Mouse (Mus musculus) liver, adult 2 months (tissue): ENCODE data around the gene Usp21. TPM values are rescaled to one million over a fixed set of nuclear protein-coding genes. Genes with fewer than 3 reads are reported as not detected.
A peak's percentile ranks its signal among the peaks of the same experiment; 100 is the strongest.
"Not testable (repeated sequence)": the region's sequence is repeated elsewhere in the genome, so short reads cannot be mapped to it uniquely, and the experiment has no call there.

Experiments used
- DNase-seq: peaks from one replicate; pipeline ENCODE4 v3.0.0-alpha.2; 2011; ENCODE audit warnings: low read depth, low spot score; ENCODE audit errors: extremely low read depth
- H3K27ac ChIP-seq: fragments of 200-500 bp; replicated peaks from 2 replicates; pipeline ENCODE4 v1.5.1; 2012; ENCODE audit warnings: low read depth, mild to moderate bottlenecking, control low read depth, inconsistent platforms, low read length; ENCODE audit not compliant: insufficient read depth
- H3K27me3 ChIP-seq: fragments of 200-500 bp; 2 replicates; pipeline ENCODE4 v1.6.1; 2012; ENCODE audit warnings: mild to moderate bottlenecking, moderate library complexity, low read length, inconsistent platforms; ENCODE audit not compliant: control insufficient read depth, insufficient read depth
- H3K36me3 ChIP-seq: fragments of 200-500 bp; 2 replicates; pipeline ENCODE4 v1.6.1; 2012; ENCODE audit warnings: low read length, inconsistent platforms; ENCODE audit not compliant: control insufficient read depth, insufficient read depth
- H3K4me1 ChIP-seq: fragments of 200-500 bp; 2 replicates; pipeline ENCODE4 v1.6.1; 2011; ENCODE audit warnings: low read length; ENCODE audit not compliant: control insufficient read depth, insufficient read depth
- H3K4me3 ChIP-seq: fragments of 200-500 bp; 2 replicates; pipeline ENCODE4 v1.5.1; 2011; ENCODE audit warnings: low read depth, mild to moderate bottlenecking, control low read depth, low read length, moderate library complexity; ENCODE audit not compliant: insufficient read depth
- H3K79me2 ChIP-seq: fragments of 200-500 bp; 2 replicates; pipeline ENCODE4 v1.6.1; 2012; ENCODE audit warnings: inconsistent platforms, mild to moderate bottlenecking, low read length, moderate library complexity; ENCODE audit not compliant: control insufficient read depth, insufficient read depth
- H3K9ac ChIP-seq: fragments of 200-500 bp; 2 replicates; pipeline ENCODE4 v1.6.1; 2012; ENCODE audit warnings: low read depth, mild to moderate bottlenecking, control low read depth, inconsistent platforms, low read length
- CTCF ChIP-seq: fragments of 200-500 bp; IDR thresholded peaks from 2 replicates; pipeline ENCODE4 v1.5.1; 2011; ENCODE audit warnings: low read depth, low read length, control low read depth
- POLR2A ChIP-seq: fragments of 200-500 bp; IDR thresholded peaks from 2 replicates; pipeline ENCODE4 v1.6.1; 2011; ENCODE audit warnings: low read length, control low read depth; ENCODE audit not compliant: insufficient read depth; ENCODE audit errors: extremely low read depth
- WGBS: fragments of 180-500 bp; shearing (Covaris S2); methylation state at CpG from one replicate; pipeline ENCODE4 v1.1.7; 2018; 5-methylcytosine and 5-hydroxymethylcytosine counted together
- polyA plus RNA-seq: library from polyadenylated mRNA; depleted of rRNA; stranded (reverse); fragments of >200 nt; gene quantifications from 2 replicates; pipeline ENCODE4 v1.2.3, GENCODE M21; 2012
- total RNA-seq: library from RNA; depleted of rRNA; stranded (reverse); fragments of >200 nt; gene quantifications from 2 replicates; pipeline ENCODE4 v1.2.3, GENCODE M21; 2014

The Usp21 gene
- total and polyA plus RNA-seq, 2 experiments: 4.3 to 23.8 TPM

DNA sequence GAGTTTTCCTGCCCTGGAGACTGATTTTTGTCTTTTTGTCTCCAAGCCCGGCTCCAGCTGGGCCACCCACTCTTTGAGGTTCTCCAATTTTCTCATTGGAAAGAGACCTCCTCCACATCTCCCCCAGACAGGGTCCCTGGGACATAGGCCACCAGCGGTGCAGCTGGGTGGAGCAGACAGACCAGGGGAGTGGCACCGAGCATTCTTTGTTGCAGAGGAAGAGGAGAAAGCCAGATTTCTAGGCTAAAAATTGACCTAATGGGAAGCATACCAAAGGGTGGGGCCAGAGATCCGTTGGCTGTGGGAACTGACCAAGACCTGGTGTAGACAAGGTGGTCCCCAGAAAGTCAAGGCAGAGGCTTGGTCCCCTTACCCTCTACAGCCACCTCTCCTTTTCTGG is 39.9 kb downstream of the Usp21 start:
- H3K27ac ChIP-seq: peak overlapping the region; percentile 72
- DNase-seq: no peak
- H3K79me2 ChIP-seq: peaks cover 9% of the 10 kb centered on the region; the same call in 1 of the 2 replicates
- H3K9ac ChIP-seq: no peak overlapping the region
- WGBS: 25% methylated on average over 4 of the region's 4 CpGs
- peaks cover 10% of the 10 kb centered on the region for H3K4me1 ChIP-seq
- no peak overlapping the region for H3K4me3 ChIP-seq
- H3K27me3 ChIP-seq: no peaks in the 10 kb centered on the region
- peaks cover 8% of the 10 kb centered on the region for H3K36me3 ChIP-seq
- TF ChIP-seq POLR2A: no peak
- TF ChIP-seq CTCF: no peak

DNA sequence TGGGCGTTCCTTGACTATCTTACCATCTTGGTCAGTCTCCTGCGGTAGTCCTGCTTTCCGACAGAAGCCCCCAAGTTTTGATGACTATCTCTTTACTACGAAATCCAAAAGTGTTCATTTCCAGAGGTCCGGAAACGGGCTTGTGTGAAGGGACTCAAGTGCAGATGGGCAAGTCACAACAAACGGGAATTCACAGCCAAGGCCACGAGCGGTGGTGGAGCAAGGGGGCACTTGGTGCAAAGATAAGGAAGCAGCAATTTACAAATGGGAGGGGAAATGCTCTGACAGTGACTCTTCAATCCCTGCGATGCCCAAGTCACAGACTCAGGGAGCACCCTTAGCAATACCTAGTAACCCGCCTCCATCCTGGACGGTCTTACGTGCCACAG is 40.3 kb downstream of the Usp21 start:
- H3K79me2 ChIP-seq: peaks cover 9% of the 10 kb centered on the region; the same call in 1 of the 2 replicates
- peaks cover 9% of the 10 kb centered on the region for H3K36me3 ChIP-seq
- WGBS: 18% methylated on average over 13 of the region's 13 CpGs
- DNase-seq: no peak
- peak overlapping the region; percentile 72 for H3K27ac ChIP-seq
- peak overlapping the region; percentile 27; the same call in 1 of the 2 replicates for H3K4me3 ChIP-seq
- H3K27me3 ChIP-seq: no peaks in the 10 kb centered on the region
- peak overlapping the region; percentile 65 for H3K9ac ChIP-seq
- no peak for TF ChIP-seq POLR2A
- peaks cover 10% of the 10 kb centered on the region for H3K4me1 ChIP-seq

DNA sequence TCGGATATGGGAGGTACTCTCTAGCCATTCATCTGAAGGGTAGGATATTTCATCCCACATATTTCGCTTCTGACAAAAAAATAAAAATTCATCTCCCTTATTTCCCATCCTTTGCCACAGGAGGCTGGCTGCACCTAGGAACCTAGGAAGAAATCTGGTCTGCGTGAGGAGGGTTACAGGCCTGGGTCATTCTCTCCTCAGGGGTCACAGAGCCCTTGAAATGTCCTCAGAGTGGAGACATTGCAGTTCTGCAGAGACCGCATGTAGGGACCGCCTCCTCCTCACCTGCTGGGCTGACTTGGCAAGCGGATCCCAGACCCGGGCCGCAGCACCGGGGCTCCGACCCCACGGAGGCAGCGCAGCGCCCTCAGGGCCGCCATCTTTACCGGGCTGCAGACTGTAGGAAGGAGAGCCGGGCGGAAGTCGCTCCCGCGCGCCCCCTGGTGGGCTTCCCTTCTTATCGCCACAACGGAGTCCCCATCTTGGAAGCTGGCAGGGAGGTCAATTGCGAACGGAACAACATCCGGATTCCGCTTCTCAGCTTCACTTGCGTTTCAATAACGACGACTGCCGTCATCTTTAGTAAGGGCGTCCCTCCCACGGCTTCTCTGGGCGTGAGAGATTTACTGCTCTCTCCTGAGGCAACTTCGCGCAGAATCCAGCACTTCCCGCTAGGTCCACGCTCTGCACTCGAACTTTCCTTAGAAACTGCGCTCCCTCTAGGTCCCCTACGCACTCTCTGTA is 40.9 kb downstream of the Usp21 start:
- H3K79me2 ChIP-seq: peaks cover 9% of the 10 kb centered on the region; the same call in 1 of the 2 replicates
- peaks cover 10% of the 10 kb centered on the region for H3K4me1 ChIP-seq
- H3K27me3 ChIP-seq: no peaks in the 10 kb centered on the region
- TF ChIP-seq POLR2A (peak; percentile 75), CTCF (peak; percentile 88)
- DNase-seq: peak; percentile 98
- under 1% methylated on average over 41 of the region's 41 CpGs for WGBS
- H3K36me3 ChIP-seq: peaks cover 12% of the 10 kb centered on the region
- peak overlapping the region; percentile 77 for H3K4me3 ChIP-seq
- peak overlapping the region; percentile 89 for H3K9ac ChIP-seq
- peak overlapping the region; percentile 83 for H3K27ac ChIP-seq

DNA sequence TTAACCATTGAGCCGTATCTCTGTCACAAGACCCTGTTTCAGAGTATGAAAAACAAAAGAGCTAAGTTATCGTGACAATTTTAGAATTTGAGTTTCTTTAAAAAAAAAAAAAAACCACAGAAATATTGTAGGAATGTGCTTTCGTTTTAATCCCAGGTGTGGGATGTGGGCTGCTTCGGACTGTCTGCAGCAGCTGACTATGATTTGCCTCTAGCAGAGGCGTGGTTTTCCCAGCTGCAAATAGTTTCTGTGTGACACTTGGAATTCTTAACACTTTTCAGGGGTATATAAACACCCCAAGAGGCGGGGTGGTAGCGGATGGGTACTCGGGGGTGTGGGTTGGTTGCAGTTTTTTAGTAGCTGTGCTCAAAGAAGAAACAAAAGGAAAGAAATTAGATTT is 42.4 kb downstream of the Usp21 start:
- no peak overlapping the region for H3K9ac ChIP-seq
- 96% methylated on average over 8 of the region's 8 CpGs for WGBS
- peaks cover 9% of the 10 kb centered on the region; the same call in 1 of the 2 replicates for H3K79me2 ChIP-seq
- H3K4me1 ChIP-seq: peaks cover 14% of the 10 kb centered on the region
- no peak overlapping the region for H3K27ac ChIP-seq
- no peak overlapping the region for H3K4me3 ChIP-seq
- TF ChIP-seq POLR2A: no peak
- no peak for TF ChIP-seq CTCF
- no peak for DNase-seq
- peaks cover 20% of the 10 kb centered on the region for H3K36me3 ChIP-seq
- H3K27me3 ChIP-seq: no peaks in the 10 kb centered on the region

DNA sequence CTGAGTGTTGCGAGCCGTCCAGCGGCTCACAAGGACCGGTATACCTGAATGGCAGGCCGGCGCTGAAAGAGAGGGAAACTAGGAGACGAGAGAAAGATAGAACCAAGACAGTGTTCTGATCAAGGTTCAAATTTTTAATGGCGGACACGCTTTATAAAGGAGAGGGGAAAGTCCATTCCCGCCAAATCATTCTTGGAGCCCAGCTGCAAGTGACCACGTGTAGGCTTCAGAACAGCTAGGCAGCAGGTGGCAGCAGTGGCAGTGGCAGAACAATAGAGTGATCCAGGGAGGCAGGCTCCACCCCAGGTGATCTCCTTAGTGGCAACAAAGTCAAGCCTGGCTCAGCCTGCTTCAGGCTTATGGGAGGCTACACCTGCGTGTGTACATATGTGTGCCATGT is 45.8 kb downstream of the Usp21 start:
- H3K4me3 ChIP-seq, H3K9ac ChIP-seq, H3K79me2 ChIP-seq, H3K27me3 ChIP-seq, H3K4me1 ChIP-seq: not testable (repeated sequence)
- peak overlapping the region; percentile 10; the same call in 1 of the 2 replicates for H3K27ac ChIP-seq
- DNase-seq: peak; percentile 49
- 65% methylated on average over 12 of the region's 12 CpGs for WGBS
- peaks cover 38% of the 10 kb centered on the region for H3K36me3 ChIP-seq

DNA sequence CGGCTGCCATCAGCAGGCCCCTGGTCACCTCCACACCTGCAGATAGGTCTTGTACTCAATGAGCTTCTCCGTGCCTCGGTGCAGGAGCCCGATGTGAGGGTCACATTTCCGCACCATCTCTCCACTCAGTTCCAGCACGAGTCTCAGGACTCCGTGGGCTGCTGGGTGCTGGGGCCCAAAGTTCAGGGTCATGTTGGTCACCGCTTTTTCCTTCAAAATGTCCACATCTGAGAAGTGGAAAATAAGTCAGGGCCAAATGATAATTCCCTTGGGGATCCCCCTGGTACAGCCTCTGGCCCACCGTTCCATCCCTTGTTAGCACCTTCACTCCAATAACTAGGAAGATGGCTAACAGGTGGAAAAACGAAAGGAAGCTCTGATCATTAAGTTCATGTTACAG is 46.9 kb downstream of the Usp21 start:
- no peak overlapping the region for H3K27ac ChIP-seq
- no peaks in the 10 kb centered on the region for H3K27me3 ChIP-seq
- 75% methylated on average over 10 of the region's 10 CpGs for WGBS
- no peak overlapping the region for H3K9ac ChIP-seq
- H3K4me3 ChIP-seq: no peak overlapping the region
- H3K79me2 ChIP-seq: no peaks in the 10 kb centered on the region; the same call in 1 of the 2 replicates
- TF ChIP-seq CTCF (no peak), POLR2A (no peak)
- peaks cover 47% of the 10 kb centered on the region for H3K36me3 ChIP-seq
- H3K4me1 ChIP-seq: peaks cover 4% of the 10 kb centered on the region
- no peak for DNase-seq
